Mouse (Mus musculus): ENCODE results near the gene Gm37240. TPM values are rescaled to one million over a fixed set of nuclear protein-coding genes. Genes with fewer than 3 reads are reported as not detected.

The Gm37240 gene
- polyA plus RNA-seq, 1 experiment from 2014 or later = 0.08 TPM

DNA sequence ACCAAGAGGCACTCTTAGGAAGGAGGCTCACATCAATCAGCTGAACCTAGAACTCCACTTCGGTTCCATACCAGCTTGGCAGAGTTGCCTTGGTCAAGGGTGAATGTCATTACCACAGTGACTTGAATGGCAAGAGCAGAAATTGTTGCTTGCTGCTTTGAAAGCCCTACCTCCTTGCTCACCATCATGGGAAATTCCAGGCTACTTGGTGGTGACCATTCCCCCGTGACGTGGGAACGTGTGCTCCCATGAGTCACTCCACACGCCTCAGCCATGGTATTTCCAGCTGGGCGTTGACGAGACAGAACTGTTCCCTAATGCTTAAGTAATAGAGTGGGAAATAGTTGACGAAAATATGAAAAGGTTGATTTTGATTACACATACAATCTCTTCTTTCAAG, 408.6 kb downstream of the Gm37240 start:
- H3K9me3 ChIP-seq = no peaks in the 10 kb centered on the region
- no peak overlapping the region for H3K27ac ChIP-seq
- no peaks in the 10 kb centered on the region for H3K27me3 ChIP-seq
- 93% methylated on average over 8 of the region's 8 CpGs for WGBS
- H3K4me1 ChIP-seq (replicated peaks) = no peaks in the 10 kb centered on the region
- no peak overlapping the region for H3K4me3 ChIP-seq
- no peak overlapping the region for H3K9ac ChIP-seq
- no peaks in the 10 kb centered on the region for H3K36me3 ChIP-seq
- ATAC-seq (ENCODE audit: low FRiP score) = no peak
- H3K4me2 ChIP-seq = no peak overlapping the region

DNA sequence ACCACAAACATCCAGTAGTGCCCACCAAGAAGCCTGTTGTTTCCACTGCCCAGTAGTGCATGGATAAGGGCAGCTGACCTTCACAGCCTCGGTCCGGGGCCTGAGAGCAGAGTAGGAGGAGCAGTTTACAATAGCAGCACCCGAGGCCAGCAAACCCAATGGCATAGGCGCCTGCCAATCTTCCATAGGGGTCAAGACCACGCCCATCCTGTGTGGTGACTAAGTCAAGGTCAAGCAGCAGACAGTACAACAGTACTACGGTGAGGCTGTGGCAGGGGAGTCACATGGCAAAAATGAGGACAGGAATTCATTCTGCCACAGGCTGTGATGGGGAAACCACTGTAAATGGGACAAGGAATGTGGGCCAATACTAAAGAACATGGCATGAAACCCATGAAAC, 417.6 kb downstream of the Gm37240 start:
- Histone ChIP-seq H3K27ac (no peak overlapping the region), H3K4me2 (no peak overlapping the region), H3K9ac (no peak overlapping the region), H3K4me3 (no peak overlapping the region), H3K4me1 (replicated peaks) (no peaks in the 10 kb centered on the region), H3K27me3 (no peaks in the 10 kb centered on the region), H3K36me3 (no peaks in the 10 kb centered on the region), H3K9me3 (no peaks in the 10 kb centered on the region)
- no peak for ATAC-seq (ENCODE audit: low FRiP score)
- WGBS = 76% methylated on average over 6 of the region's 6 CpGs

DNA sequence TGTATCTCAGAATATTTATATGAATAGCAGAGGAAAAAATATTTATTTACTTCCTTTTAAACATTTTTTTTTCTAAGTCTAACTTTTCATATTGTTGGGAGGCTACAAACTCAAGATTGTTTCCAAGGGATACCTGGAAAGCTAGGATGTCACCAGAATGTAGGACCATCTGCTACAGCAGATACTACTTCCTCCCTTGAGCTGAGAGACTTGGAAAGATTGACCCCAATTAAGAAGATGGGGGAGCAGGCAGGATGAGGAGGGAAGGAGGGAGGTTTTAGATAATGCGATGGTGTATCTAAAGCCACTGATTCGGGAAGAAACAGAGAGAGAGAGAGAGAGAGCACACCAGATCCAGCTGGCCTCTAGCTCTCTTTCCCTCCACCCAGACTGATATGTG, 418.3 kb downstream of the Gm37240 start:
- no peaks in the 10 kb centered on the region for H3K36me3 ChIP-seq
- no peak overlapping the region for H3K4me2 ChIP-seq
- no peaks in the 10 kb centered on the region for H3K27me3 ChIP-seq
- H3K4me1 ChIP-seq (replicated peaks) = no peaks in the 10 kb centered on the region
- H3K4me3 ChIP-seq = no peak overlapping the region
- WGBS = 97% methylated on average over 2 of the region's 2 CpGs
- no peaks in the 10 kb centered on the region for H3K9me3 ChIP-seq
- no peak overlapping the region for H3K9ac ChIP-seq
- H3K27ac ChIP-seq = no peak overlapping the region
- ATAC-seq (ENCODE audit: low FRiP score) = no peak

DNA sequence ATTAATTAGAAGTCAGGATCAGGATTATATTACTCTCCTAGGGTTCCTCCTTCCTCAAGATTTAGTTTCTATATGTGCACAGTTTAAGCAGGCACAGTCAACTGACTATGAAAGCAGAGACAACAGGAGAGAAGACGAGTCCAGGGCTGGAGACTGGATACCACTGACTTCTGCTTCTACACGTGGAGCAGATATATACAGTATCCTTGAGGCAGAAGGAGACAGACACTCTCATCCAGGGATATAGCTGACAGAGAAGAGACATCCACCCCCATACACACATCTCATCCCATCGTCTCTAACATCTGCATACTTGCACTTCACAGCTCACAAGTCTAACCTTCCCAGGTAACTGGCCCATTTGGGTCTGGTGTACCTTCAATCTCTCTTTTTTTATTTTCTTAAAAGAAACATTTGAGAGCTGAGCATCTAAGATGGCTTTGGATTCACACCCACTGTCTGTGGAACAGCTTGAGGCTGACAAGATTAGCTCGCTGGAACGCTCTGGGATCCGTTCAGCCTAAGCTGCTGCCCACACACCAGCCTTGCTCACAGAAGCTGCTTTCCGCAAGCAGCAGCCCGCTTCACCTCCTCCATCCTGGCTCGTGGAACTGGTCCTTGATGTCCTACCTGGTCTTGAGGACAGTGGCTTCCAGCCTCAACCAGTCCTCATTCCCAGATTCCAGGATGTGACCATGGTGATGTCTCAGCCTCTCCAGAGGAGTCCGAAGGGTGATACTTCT, 421.9 kb downstream of the Gm37240 start:
- WGBS = 88% methylated on average over 10 of the region's 10 CpGs

DNA sequence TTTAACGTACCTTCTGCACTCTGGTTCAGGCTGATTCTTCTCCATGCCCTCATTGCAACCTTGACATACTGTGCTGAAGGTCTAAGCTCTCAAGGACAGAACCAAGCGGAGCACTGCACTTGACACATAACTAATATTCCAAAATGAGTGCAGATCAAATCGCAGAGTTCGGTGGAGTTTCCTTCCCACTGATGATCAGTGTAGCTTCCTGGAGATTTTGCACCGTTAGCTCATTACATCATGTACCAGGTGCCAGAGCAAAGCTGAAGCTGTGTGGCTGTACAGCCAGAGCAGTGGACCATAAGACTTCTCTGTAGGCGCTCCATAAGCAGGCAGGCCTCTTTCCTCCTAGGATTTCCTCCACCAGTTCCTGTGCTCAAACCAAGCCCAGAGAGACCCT, 427.3 kb downstream of the Gm37240 start:
- 92% methylated on average over 6 of the region's 6 CpGs for WGBS
- Histone ChIP-seq H3K27me3 (no peaks in the 10 kb centered on the region), H3K27ac (no peak overlapping the region), H3K4me1 (replicated peaks) (no peaks in the 10 kb centered on the region), H3K4me2 (no peak overlapping the region), H3K36me3 (no peaks in the 10 kb centered on the region), H3K4me3 (no peak overlapping the region), H3K9me3 (no peaks in the 10 kb centered on the region), H3K9ac (no peak overlapping the region)
- no peak for ATAC-seq (ENCODE audit: low FRiP score)

More for the DNA sequence above, 421.9 kb downstream of the Gm37240 start:
- Histone ChIP-seq H3K36me3 (no peaks in the 10 kb centered on the region), H3K4me1 (replicated peaks) (no peaks in the 10 kb centered on the region), H3K27me3 (no peaks in the 10 kb centered on the region), H3K4me3 (no peak overlapping the region), H3K9me3 (no peaks in the 10 kb centered on the region), H3K4me2 (no peak overlapping the region), H3K27ac (no peak overlapping the region), H3K9ac (no peak overlapping the region)
- no peak for ATAC-seq (ENCODE audit: low FRiP score)

DNA sequence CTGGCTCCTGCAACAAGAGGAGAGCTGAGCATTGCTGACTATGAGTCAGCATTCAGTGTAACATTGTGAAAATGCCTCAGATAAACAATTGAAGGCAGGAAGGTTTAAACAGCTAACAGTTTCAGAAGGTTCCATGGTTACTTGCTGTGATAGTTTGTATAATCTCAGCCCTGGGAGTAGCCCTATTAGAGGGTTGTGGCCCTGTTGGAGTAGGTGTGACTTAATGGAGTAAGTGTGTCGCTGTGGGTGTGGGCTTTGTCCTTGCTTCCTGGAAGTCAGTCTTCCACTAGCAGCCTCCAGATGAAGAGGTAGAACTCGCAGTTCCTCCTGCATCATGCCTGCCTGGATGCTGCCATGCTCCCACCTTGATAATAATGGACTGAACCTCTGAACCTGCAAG, 430.3 kb downstream of the Gm37240 start:
- Histone ChIP-seq H3K9me3 (no peaks in the 10 kb centered on the region), H3K4me1 (replicated peaks) (no peaks in the 10 kb centered on the region), H3K9ac (no peak overlapping the region), H3K4me2 (no peak overlapping the region), H3K27ac (no peak overlapping the region), H3K36me3 (no peaks in the 10 kb centered on the region), H3K27me3 (no peaks in the 10 kb centered on the region), H3K4me3 (no peak overlapping the region)
- WGBS = 84% methylated on average over 2 of the region's 2 CpGs
- no peak for ATAC-seq (ENCODE audit: low FRiP score)

DNA sequence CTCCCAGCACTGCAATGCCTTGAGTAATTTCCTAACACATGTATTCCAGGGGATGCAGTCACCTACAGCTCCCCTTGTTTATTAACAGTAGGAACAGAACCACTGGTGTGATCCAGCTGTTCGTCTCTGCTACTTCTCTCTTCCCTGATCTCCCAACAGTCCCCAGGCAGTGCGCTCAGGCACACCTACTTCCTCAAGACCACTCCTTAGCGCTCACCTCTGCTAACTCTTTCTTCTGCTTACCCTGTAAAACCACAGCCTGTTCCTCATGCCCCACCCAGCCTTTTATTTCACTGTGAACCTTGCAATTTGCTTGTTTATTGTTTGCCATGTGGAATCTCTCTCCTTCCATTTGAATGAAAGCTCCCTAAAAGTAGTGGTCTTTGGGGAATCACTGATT, 431.9 kb downstream of the Gm37240 start:
- no peak overlapping the region for H3K9ac ChIP-seq
- no peak for ATAC-seq (ENCODE audit: low FRiP score)
- peaks cover 6% of the 10 kb centered on the region; the same call in 1 of the 2 replicates for H3K4me1 ChIP-seq (replicated peaks)
- no peaks in the 10 kb centered on the region for H3K9me3 ChIP-seq
- H3K36me3 ChIP-seq = no peaks in the 10 kb centered on the region
- H3K4me3 ChIP-seq = no peak overlapping the region
- no peaks in the 10 kb centered on the region for H3K27me3 ChIP-seq
- WGBS = 81% methylated on average over 3 of the region's 3 CpGs
- H3K4me2 ChIP-seq = no peak overlapping the region
- no peak overlapping the region for H3K27ac ChIP-seq

DNA sequence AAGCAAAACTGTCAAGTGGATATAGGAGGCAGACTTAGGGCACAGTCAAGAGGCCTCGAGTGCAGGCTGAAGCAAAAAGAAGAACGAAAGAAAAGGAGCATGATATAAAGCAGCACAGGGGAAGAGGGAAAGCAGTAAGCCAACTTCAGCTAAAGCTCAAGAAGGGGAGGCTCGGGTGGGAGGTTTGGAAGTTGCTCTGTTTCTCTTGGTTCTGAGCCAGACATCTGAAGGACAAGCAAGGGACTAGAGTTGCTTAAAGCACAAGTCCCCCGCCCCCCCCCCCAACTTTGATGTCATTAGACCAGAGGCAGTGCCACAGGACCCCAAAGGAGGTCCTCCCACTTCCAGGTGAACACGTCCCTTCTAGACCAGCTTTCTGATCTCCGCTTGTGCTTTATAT, 433.3 kb downstream of the Gm37240 start:
- Histone ChIP-seq H3K4me3 (no peak overlapping the region), H3K27ac (no peak overlapping the region), H3K9me3 (no peaks in the 10 kb centered on the region), H3K36me3 (no peaks in the 10 kb centered on the region), H3K4me1 (replicated peaks) (peaks cover 6% of the 10 kb centered on the region; the same call in 1 of the 2 replicates), H3K27me3 (no peaks in the 10 kb centered on the region), H3K9ac (no peak overlapping the region), H3K4me2 (no peak overlapping the region)
- no peak for ATAC-seq (ENCODE audit: low FRiP score)
- WGBS = 87% methylated on average over 6 of the region's 6 CpGs

DNA sequence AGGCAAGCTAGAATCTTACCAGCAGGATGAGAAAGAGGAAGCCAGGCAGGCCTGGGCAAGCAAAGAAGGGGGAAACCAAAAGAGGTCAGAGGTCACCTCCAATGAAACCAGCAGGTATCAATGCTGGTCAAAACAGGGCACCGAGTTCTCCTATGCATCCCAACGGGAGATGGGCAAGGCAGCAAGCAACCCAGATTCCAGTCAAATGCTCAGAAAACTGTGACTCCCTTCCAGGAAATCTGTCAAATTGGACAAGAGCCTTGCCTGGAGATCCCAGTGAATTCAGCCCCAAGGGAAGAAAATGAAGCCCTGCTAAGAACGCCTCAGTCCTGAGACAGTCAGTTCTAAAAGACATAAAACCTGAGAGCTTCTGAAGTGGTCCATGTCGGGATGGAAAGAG, 437.9 kb downstream of the Gm37240 start:
- H3K27me3 ChIP-seq = no peaks in the 10 kb centered on the region
- H3K4me3 ChIP-seq = no peak overlapping the region
- no peaks in the 10 kb centered on the region for H3K36me3 ChIP-seq
- H3K27ac ChIP-seq = no peak overlapping the region
- 83% methylated on average over 4 of the region's 4 CpGs for WGBS
- no peak for ATAC-seq (ENCODE audit: low FRiP score)
- no peak overlapping the region for H3K9ac ChIP-seq
- no peaks in the 10 kb centered on the region for H3K9me3 ChIP-seq
- no peak overlapping the region for H3K4me2 ChIP-seq
- peaks cover 6% of the 10 kb centered on the region; the same call in 1 of the 2 replicates for H3K4me1 ChIP-seq (replicated peaks)

DNA sequence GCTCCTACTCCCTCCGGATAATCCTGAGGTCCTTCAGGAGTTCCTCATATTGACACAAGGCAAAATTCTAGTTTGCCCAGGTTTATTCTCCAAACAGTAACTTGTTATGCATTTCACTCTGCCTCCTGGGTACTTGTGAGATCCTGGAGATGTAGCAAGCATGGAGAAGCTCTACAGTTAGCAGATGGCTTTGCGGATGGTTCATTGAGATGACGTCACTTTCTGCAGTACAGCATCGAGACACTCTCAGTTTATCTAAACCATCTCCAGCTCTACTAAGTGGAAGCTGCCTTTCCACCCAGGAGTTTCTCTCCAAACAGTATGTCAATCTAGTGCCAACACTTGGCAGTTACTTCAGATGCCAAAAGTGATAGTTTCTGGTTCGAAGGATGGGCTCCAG, 444.5 kb downstream of the Gm37240 start:
- Histone ChIP-seq H3K4me3 (no peak overlapping the region), H3K4me2 (no peak overlapping the region), H3K27me3 (no peaks in the 10 kb centered on the region), H3K9me3 (no peaks in the 10 kb centered on the region), H3K4me1 (replicated peaks) (no peaks in the 10 kb centered on the region), H3K27ac (no peak overlapping the region), H3K36me3 (no peaks in the 10 kb centered on the region), H3K9ac (no peak overlapping the region)
- 95% methylated on average over 5 of the region's 5 CpGs for WGBS
- ATAC-seq (ENCODE audit: low FRiP score) = no peak

DNA sequence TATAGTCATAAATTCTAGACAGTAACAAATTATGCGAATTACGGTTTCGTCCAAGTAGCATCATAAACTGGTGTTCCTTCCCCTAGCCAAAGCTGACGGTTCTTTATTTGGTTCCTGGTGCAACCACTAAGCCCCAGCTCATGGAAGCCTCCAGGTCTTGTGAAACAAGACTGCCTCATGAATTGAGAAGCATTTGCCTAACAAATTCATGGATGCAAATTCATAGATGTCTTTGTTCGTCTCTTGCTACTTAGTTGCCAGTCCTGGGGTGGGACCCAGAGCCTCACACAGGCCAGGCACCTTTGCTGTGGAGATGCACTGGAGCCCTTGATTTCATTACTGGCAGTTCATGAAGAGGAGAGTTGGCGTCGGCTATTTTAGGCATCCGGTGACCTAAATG, 445.1 kb downstream of the Gm37240 start:
- Histone ChIP-seq H3K4me1 (replicated peaks) (no peaks in the 10 kb centered on the region), H3K4me2 (no peak overlapping the region), H3K36me3 (no peaks in the 10 kb centered on the region), H3K27ac (no peak overlapping the region), H3K9me3 (no peaks in the 10 kb centered on the region), H3K27me3 (no peaks in the 10 kb centered on the region), H3K4me3 (no peak overlapping the region), H3K9ac (no peak overlapping the region)
- WGBS = 89% methylated on average over 8 of the region's 8 CpGs
- no peak for ATAC-seq (ENCODE audit: low FRiP score)

DNA sequence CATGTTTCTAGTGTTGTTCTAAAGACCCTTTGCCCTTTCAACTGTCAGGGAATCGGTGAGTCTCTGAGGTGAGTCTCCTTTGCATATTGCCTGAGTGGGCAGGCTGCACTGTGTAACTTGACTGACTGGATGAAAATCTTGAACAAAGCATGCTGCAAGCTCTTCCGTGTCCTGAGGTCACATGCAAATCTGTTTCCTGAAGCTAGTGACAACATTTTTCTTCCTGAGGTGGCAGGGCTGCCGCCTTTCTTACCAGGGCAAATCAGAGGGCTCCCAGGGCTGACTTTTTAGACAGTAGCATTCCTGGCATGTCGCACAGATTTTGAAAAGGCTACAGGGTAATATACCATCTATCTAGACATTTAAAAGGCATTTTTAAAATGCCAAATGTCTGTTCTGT, 451.9 kb downstream of the Gm37240 start:
- H3K4me2 ChIP-seq = no peak overlapping the region
- peaks cover 12% of the 10 kb centered on the region for H3K4me1 ChIP-seq (replicated peaks)
- H3K27me3 ChIP-seq = no peaks in the 10 kb centered on the region
- 44% methylated on average over 4 of the region's 4 CpGs for WGBS
- no peaks in the 10 kb centered on the region for H3K36me3 ChIP-seq
- H3K4me3 ChIP-seq = no peak overlapping the region
- H3K9ac ChIP-seq = no peak overlapping the region
- no peak for ATAC-seq (ENCODE audit: low FRiP score)
- H3K27ac ChIP-seq = peak overlapping the region; percentile 30; the same call in 1 of the 2 replicates
- no peaks in the 10 kb centered on the region for H3K9me3 ChIP-seq

DNA sequence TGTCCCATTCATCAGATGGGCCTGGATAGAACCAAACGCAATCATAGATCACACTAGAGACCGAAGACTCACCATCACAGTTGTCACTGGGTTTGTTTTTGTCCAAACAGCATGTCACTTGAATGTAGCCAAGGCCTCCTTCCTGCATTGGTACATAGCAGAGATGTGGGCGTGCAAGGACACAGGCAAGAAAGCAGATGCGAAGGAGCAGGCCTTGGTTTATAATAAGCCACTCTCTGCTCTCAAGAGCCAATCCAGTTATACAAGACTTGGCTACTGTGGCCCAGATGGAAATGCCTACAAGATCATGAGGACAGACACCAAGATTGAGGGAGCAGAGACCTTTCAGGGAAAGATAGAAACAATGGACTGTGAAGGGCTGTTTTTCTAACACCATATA, 456.1 kb downstream of the Gm37240 start:
- 92% methylated on average over 4 of the region's 4 CpGs for WGBS
- Histone ChIP-seq H3K4me2 (no peak overlapping the region), H3K36me3 (no peaks in the 10 kb centered on the region), H3K27ac (no peak overlapping the region), H3K9me3 (no peaks in the 10 kb centered on the region), H3K27me3 (no peaks in the 10 kb centered on the region), H3K4me3 (no peak overlapping the region), H3K9ac (no peak overlapping the region), H3K4me1 (replicated peaks) (peaks cover 11% of the 10 kb centered on the region)
- no peak for ATAC-seq (ENCODE audit: low FRiP score)
